Mouse (Mus musculus) embryonic facial prominence, embryonic 13.5 days (tissue): ENCODE data around the gene Tril. TPM values are rescaled to one million over a fixed set of nuclear protein-coding genes. Genes with fewer than 3 reads are reported as not detected.

Experiments
- ATAC-seq: fragments of 200-750 bp; cut with Nextera tagmentation; 2 replicates; pipeline ENCODE4 v1.8.0; 2017; ENCODE audit warnings: low read depth; ENCODE audit not compliant: insufficient number of reproducible peaks, insufficient read depth, low FRiP score, low TSS enrichment
- H3K27ac ChIP-seq: fragments of 300-500 bp; sonication (generic); 2 replicates; pipeline ENCODE4 v1.5.1; 2015; ENCODE audit warnings: moderate library complexity, mild to moderate bottlenecking, inconsistent platforms
- H3K27me3 ChIP-seq: fragments of 300-500 bp; sonication (generic); 2 replicates; pipeline ENCODE4 v1.6.1; 2015; ENCODE audit warnings: mild to moderate bottlenecking, inconsistent platforms
- H3K36me3 ChIP-seq: fragments of 300-500 bp; sonication (generic); 2 replicates; pipeline ENCODE4 v1.6.1; 2015; ENCODE audit warnings: mild to moderate bottlenecking, inconsistent platforms
- H3K4me1 ChIP-seq: fragments of 300-500 bp; sonication (generic); 2 replicates; pipeline ENCODE4 v1.6.1; 2015; ENCODE audit warnings: inconsistent platforms
- H3K4me2 ChIP-seq: fragments of 300-500 bp; sonication (generic); 2 replicates; pipeline ENCODE4 v1.6.1; 2015; ENCODE audit warnings: moderate library complexity, mild to moderate bottlenecking, inconsistent platforms
- H3K4me3 ChIP-seq: fragments of 300-500 bp; sonication (generic); 2 replicates; pipeline ENCODE4 v1.5.1; 2015; ENCODE audit warnings: mild to moderate bottlenecking, inconsistent platforms
- H3K9ac ChIP-seq: fragments of 300-500 bp; sonication (generic); 2 replicates; pipeline ENCODE4 v1.6.1; 2015; ENCODE audit warnings: mild to moderate bottlenecking, inconsistent platforms
- H3K9me3 ChIP-seq: fragments of 300-500 bp; sonication (generic); 2 replicates; pipeline ENCODE4 v1.6.1; 2016; ENCODE audit warnings: inconsistent platforms
- WGBS: fragments of 180-500 bp; shearing (Covaris S2); methylation state at CpG from one replicate; pipeline ENCODE4 v1.1.7; 2015; ENCODE audit warnings: mixed read lengths; 5-methylcytosine and 5-hydroxymethylcytosine counted together
- polyA plus RNA-seq: library from polyadenylated mRNA; unstranded; fragments of >200 nt; fragmentation: Nextera tagmentation; extraction: Ambion mirVana; gene quantifications from 2 replicates; pipeline ENCODE4 v1.2.1, GENCODE M21; 2015

The Tril gene
- polyA plus RNA-seq, 1 experiment from 2014 or later = 58.7 TPM

GRCm38 (mm10) chr6:53806021-53806420 lies 14.6 kb downstream of the Tril start:
- WGBS = 76% methylated on average over 5 of the region's 5 CpGs
- Histone ChIP-seq H3K4me1 (peaks cover 18% of the 10 kb centered on the region), H3K4me2 (no peak overlapping the region), H3K9me3 (no peaks in the 10 kb centered on the region), H3K9ac (no peak overlapping the region), H3K4me3 (no peak overlapping the region), H3K27ac (no peak overlapping the region), H3K27me3 (no peaks in the 10 kb centered on the region), H3K36me3 (no peaks in the 10 kb centered on the region)
- ATAC-seq = no peak

GRCm38 (mm10) chr6:53804145-53804544 lies 16.5 kb downstream of the Tril start:
- no peak for ATAC-seq
- no peaks in the 10 kb centered on the region for H3K9me3 ChIP-seq
- WGBS = 46% methylated on average over 6 of the region's 6 CpGs
- no peak overlapping the region for H3K4me2 ChIP-seq
- H3K36me3 ChIP-seq = no peaks in the 10 kb centered on the region
- no peak overlapping the region for H3K9ac ChIP-seq
- no peaks in the 10 kb centered on the region for H3K27me3 ChIP-seq
- no peak overlapping the region for H3K4me3 ChIP-seq
- H3K27ac ChIP-seq = no peak overlapping the region
- H3K4me1 ChIP-seq = peaks cover 21% of the 10 kb centered on the region

GRCm38 (mm10) chr6:53803551-53803950 lies 17.1 kb downstream of the Tril start:
- H3K4me1 ChIP-seq = peaks cover 25% of the 10 kb centered on the region
- no peaks in the 10 kb centered on the region for H3K36me3 ChIP-seq
- no peak overlapping the region for H3K4me3 ChIP-seq
- 96% methylated on average over 4 of the region's 4 CpGs for WGBS
- no peak for ATAC-seq
- H3K9ac ChIP-seq = no peak overlapping the region
- H3K9me3 ChIP-seq = no peaks in the 10 kb centered on the region
- no peak overlapping the region for H3K4me2 ChIP-seq
- no peaks in the 10 kb centered on the region for H3K27me3 ChIP-seq
- no peak overlapping the region for H3K27ac ChIP-seq

- Histone ChIP-seq H3K4me2 (no peak overlapping the region), H3K36me3 (no peaks in the 10 kb centered on the region), H3K9ac (no peak overlapping the region), H3K27ac (no peak overlapping the region), H3K9me3 (no peaks in the 10 kb centered on the region), H3K4me3 (no peak overlapping the region), H3K27me3 (no peaks in the 10 kb centered on the region), H3K4me1 (peaks cover 29% of the 10 kb centered on the region)
- 45% methylated on average over 5 of the region's 5 CpGs for WGBS
- no peak for ATAC-seq
Measured at GRCm38 (mm10) chr6:53801893-53802286, 18.7 kb downstream of the Tril start.

GRCm38 (mm10) chr6:53801269-53801892 lies 19.2 kb downstream of the Tril start:
- ATAC-seq = no peak
- Histone ChIP-seq H3K27me3 (no peaks in the 10 kb centered on the region), H3K9me3 (no peaks in the 10 kb centered on the region), H3K4me1 (peaks cover 34% of the 10 kb centered on the region), H3K9ac (no peak overlapping the region), H3K4me2 (no peak overlapping the region), H3K27ac (no peak overlapping the region), H3K4me3 (no peak overlapping the region), H3K36me3 (no peaks in the 10 kb centered on the region)
- 44% methylated on average over 4 of the region's 4 CpGs for WGBS

GRCm38 (mm10) chr6:53798865-53799264 lies 21.8 kb downstream of the Tril start:
- Histone ChIP-seq H3K4me1 (peaks cover 41% of the 10 kb centered on the region), H3K9me3 (no peaks in the 10 kb centered on the region), H3K36me3 (no peaks in the 10 kb centered on the region), H3K27ac (no peak overlapping the region), H3K9ac (no peak overlapping the region), H3K27me3 (0 out of 2 replicates have a peak, but pooled peaks cover 3% of the 10 kb centered on the region), H3K4me3 (no peak overlapping the region), H3K4me2 (no peak overlapping the region)
- WGBS = 62% methylated on average over 3 of the region's 3 CpGs
- ATAC-seq = no peak

GRCm38 (mm10) chr6:53796835-53797234 lies 23.8 kb downstream of the Tril start:
- Histone ChIP-seq H3K27ac (no peak overlapping the region), H3K27me3 (0 out of 2 replicates have a peak, but pooled peaks cover 3% of the 10 kb centered on the region), H3K36me3 (no peaks in the 10 kb centered on the region), H3K9ac (no peak overlapping the region), H3K9me3 (no peaks in the 10 kb centered on the region), H3K4me1 (peaks cover 33% of the 10 kb centered on the region), H3K4me2 (no peak overlapping the region), H3K4me3 (no peak overlapping the region)
- no peak for ATAC-seq
- WGBS = 19% methylated on average over 3 of the region's 3 CpGs

- H3K9me3 ChIP-seq = no peaks in the 10 kb centered on the region
- H3K4me2 ChIP-seq = no peak overlapping the region
- 21% methylated on average over 5 of the region's 5 CpGs for WGBS
- H3K27ac ChIP-seq = no peak overlapping the region
- H3K27me3 ChIP-seq = 0 out of 2 replicates have a peak, but pooled peaks cover 3% of the 10 kb centered on the region
- H3K4me1 ChIP-seq = peaks cover 26% of the 10 kb centered on the region
- no peak overlapping the region for H3K4me3 ChIP-seq
- H3K9ac ChIP-seq = no peak overlapping the region
- no peaks in the 10 kb centered on the region for H3K36me3 ChIP-seq
- no peak for ATAC-seq
Measured at GRCm38 (mm10) chr6:53795788-53796187, 24.8 kb downstream of the Tril start.

- WGBS = 38% methylated on average over 11 of the region's 11 CpGs
- no peaks in the 10 kb centered on the region for H3K9me3 ChIP-seq
- no peak overlapping the region for H3K27ac ChIP-seq
- H3K36me3 ChIP-seq = no peaks in the 10 kb centered on the region
- no peak overlapping the region for H3K9ac ChIP-seq
- H3K4me1 ChIP-seq = peaks cover 26% of the 10 kb centered on the region
- H3K4me2 ChIP-seq = peak overlapping the region; percentile 44
- ATAC-seq = no peak
- H3K27me3 ChIP-seq = 0 out of 2 replicates have a peak, but pooled peaks cover 3% of the 10 kb centered on the region
- H3K4me3 ChIP-seq = no peak overlapping the region
Measured at GRCm38 (mm10) chr6:53795078-53795477, 25.6 kb downstream of the Tril start.

GRCm38 (mm10) chr6:53794323-53794971 lies 26.2 kb downstream of the Tril start:
- 14% methylated on average over 17 of the region's 17 CpGs for WGBS
- Histone ChIP-seq H3K36me3 (no peaks in the 10 kb centered on the region), H3K9ac (no peak overlapping the region), H3K4me2 (peak overlapping the region; percentile 44), H3K27me3 (0 out of 2 replicates have a peak, but pooled peaks cover 3% of the 10 kb centered on the region), H3K4me3 (no peak overlapping the region), H3K27ac (no peak overlapping the region), H3K4me1 (peaks cover 26% of the 10 kb centered on the region), H3K9me3 (no peaks in the 10 kb centered on the region)
- ATAC-seq = peak; percentile 48; the same call in 1 of the 2 replicates

- WGBS = 42% methylated on average over 16 of the region's 16 CpGs
- no peak overlapping the region for H3K9ac ChIP-seq
- H3K27me3 ChIP-seq = 0 out of 2 replicates have a peak, but pooled peaks cover 4% of the 10 kb centered on the region
- H3K9me3 ChIP-seq = no peaks in the 10 kb centered on the region
- H3K4me2 ChIP-seq = no peak overlapping the region
- no peak overlapping the region for H3K27ac ChIP-seq
- H3K4me3 ChIP-seq = no peak overlapping the region
- no peaks in the 10 kb centered on the region for H3K36me3 ChIP-seq
- peaks cover 9% of the 10 kb centered on the region; the same call in 1 of the 2 replicates for H3K4me1 ChIP-seq
- ATAC-seq = no peak
Measured at GRCm38 (mm10) chr6:53782880-53783539, 37.6 kb downstream of the Tril start.
